Mouse (Mus musculus) stomach, postnatal 0 days (tissue): ENCODE results near the gene Ftl1. TPM values are rescaled to one million over a fixed set of nuclear protein-coding genes. Genes with fewer than 3 reads are reported as not detected.

Experiments
- ATAC-seq: fragments of 200-750 bp; cut with Nextera tagmentation; 2 replicates; pipeline ENCODE4 v1.8.0; 2017; ENCODE audit not compliant: low FRiP score, low TSS enrichment
- DNase-seq: peaks from one replicate; pipeline ENCODE4 v3.0.0-alpha.2; 2016; ENCODE audit warnings: low spot score
- H3K27ac ChIP-seq: fragments of 300-500 bp; sonication (generic); replicated peaks from 2 replicates; pipeline ENCODE4 v1.5.1; 2014; ENCODE audit warnings: mild to moderate bottlenecking, control low read depth
- H3K27me3 ChIP-seq: fragments of 300-500 bp; sonication (generic); 2 replicates; pipeline ENCODE4 v1.6.1; 2014; ENCODE audit warnings: low read length; ENCODE audit not compliant: control insufficient read depth, insufficient read depth
- H3K36me3 ChIP-seq: fragments of 300-500 bp; sonication (generic); 2 replicates; pipeline ENCODE4 v1.6.1; 2014; ENCODE audit warnings: low read length, mixed read lengths; ENCODE audit not compliant: control insufficient read depth, insufficient read depth
- H3K4me1 ChIP-seq: fragments of 300-500 bp; sonication (generic); replicated peaks from 2 replicates; pipeline ENCODE4 v1.6.1; 2014; ENCODE audit warnings: antibody characterized with exemption; ENCODE audit not compliant: control insufficient read depth, insufficient read depth
- H3K4me2 ChIP-seq: fragments of 300-500 bp; sonication (generic); replicated peaks from 2 replicates; pipeline ENCODE4 v1.6.1; 2014; ENCODE audit warnings: low read depth, mild to moderate bottlenecking, control low read depth, moderate library complexity
- H3K4me3 ChIP-seq: fragments of 300-500 bp; sonication (generic); 2 replicates; pipeline ENCODE4 v1.5.1; 2014; ENCODE audit warnings: low read depth, low read length, control low read depth
- H3K9ac ChIP-seq: fragments of 300-500 bp; sonication (generic); 2 replicates; pipeline ENCODE4 v1.6.1; 2014; ENCODE audit warnings: mild to moderate bottlenecking, low read length, control low read depth, mixed read lengths
- H3K9me3 ChIP-seq: fragments of 300-500 bp; sonication (generic); 2 replicates; pipeline ENCODE4 v1.6.1; 2016; ENCODE audit warnings: low read length; ENCODE audit not compliant: control insufficient read depth
- CTCF ChIP-seq: IDR thresholded peaks from 2 replicates; pipeline ENCODE4 v1.5.1; 2016; ENCODE audit warnings: antibody characterized with exemption, low read depth, mild to moderate bottlenecking, moderate library complexity
- EP300 ChIP-seq: optimal IDR thresholded peaks from 2 replicates; pipeline ENCODE3; 2016; ENCODE audit warnings: antibody characterized with exemption
- WGBS: fragments of 180-500 bp; shearing (Covaris S2); extraction: QIAGEN DNeasy Blood & Tissue Kit; methylation state at CpG from one replicate; pipeline ENCODE4 v1.1.7; 2014; 5-methylcytosine and 5-hydroxymethylcytosine counted together
- polyA plus RNA-seq: library from polyadenylated mRNA; unstranded; fragments of >200 nt; fragmentation: Nextera tagmentation; extraction: Ambion mirVana; gene quantifications from 2 replicates; pipeline ENCODE4 v1.2.1, GENCODE M21; 2015

The Ftl1 gene
- polyA plus RNA-seq, 1 experiment from 2014 or later: 3,760 TPM

DNA sequence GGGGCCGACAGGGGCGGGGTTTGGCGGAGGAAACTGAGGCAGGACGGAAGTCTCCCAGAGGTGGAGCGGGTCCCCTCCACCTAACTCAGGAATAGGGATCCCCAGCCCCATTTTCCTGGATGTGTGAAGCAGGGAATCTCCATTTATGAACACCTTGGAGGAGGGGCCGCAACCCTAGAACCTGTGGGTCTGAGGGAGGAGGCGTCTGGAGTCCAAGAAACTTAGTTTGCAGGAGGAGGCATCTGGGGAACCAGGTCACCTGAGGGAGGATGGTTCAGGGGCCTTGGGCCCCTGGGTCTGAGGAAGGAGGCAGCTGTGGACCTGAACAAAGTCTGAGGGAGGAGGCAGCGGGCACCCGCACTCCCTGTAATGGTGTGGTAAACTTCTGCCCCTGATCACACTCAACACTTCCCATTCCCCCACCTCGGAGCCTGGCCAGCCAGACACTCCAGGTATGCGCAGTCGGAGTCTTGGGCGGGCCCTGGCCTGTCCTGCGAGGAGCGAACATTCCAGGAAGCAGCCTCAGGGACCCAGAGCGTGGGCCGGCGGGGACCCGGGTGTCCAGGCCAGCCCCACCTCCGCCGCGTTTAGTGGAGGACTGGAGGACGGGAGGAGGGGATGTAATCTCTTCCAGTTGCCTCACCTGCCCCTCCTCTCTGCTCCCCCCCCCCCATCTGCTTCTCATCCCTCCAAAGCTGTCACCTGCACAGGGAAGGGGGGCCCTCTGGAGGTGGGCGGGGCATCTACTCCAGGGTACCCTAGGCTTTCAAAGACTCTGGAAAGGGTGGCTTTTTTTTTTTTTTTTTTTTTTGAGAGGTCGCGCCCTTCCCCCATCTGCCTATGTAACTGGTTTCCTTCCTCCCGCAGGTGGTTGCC lies 45.6 kb downstream of the Ftl1 start:
- DNase-seq (peak; percentile 43), ATAC-seq (peak; percentile 36; the same call in 1 of the 2 replicates)
- Histone ChIP-seq H3K9ac (peak overlapping the region; percentile 54), H3K36me3 (no peaks in the 10 kb centered on the region), H3K4me2 (peak overlapping the region; percentile 95), H3K4me1 (no peaks in the 10 kb centered on the region), H3K4me3 (peak overlapping the region; percentile 54), H3K27ac (peak overlapping the region; percentile 30), H3K27me3 (no peaks in the 10 kb centered on the region), H3K9me3 (no peaks in the 10 kb centered on the region)
- 3% methylated on average over 25 of the region's 27 CpGs for WGBS
- no peak for TF ChIP-seq CTCF
- no peak for TF ChIP-seq EP300

DNA sequence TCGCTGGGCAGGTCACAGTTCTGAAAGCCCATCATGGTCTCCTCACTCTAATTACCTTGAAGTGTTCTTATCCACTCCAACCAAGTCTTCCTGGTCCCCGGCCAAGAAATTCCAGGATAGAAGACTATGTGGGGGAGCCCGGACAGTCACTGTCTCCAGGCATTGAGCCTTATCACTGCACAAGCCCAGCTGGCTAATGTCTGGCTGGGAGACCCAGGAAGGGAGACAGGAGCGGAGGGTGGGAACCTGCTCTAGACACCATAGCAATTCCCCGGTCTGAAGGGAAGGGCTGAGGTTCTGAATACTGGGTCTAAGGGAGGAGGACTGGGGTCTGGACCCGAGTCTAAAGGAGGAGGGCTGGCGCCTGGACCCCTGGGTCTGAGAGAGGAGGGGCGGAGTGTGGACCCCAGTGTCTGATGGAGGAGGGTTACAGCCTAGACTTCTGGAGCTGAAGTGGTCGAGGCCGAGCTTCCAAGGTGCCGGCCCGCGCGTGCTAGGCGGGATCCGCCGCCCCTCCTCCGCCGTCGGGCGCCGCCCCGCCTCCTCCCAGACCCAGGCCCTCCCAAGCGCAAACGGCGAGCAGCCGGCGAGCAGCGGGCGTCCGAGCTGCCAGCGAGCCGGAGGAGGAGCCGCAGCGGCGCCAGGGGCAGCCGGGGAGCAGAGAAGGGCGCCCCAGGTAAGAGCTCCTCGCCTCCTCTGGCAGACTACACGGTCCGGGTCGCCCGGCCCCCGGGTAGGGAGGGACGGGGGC lies 46.4 kb downstream of the Ftl1 start, which contains the start of gene Ntf5:
Ntf5 (plus strand) TSS at position 583 of the 751 bp plus-strand sequence.
- peak within 1 kb of the TSS; percentile 30 for H3K27ac ChIP-seq
- DNase-seq (peak; percentile 53), ATAC-seq (peak; percentile 49)
- WGBS: 3% methylated on average over 29 of the region's 45 CpGs
- H3K4me3 ChIP-seq: peak within 1 kb of the TSS; percentile 54
- H3K4me2 ChIP-seq: peak within 1 kb of the TSS; percentile 95
- H3K9me3 ChIP-seq: no peaks in the 10 kb centered on the region
- H3K36me3 ChIP-seq: no peaks in the 10 kb centered on the region
- H3K9ac ChIP-seq: peak within 1 kb of the TSS; percentile 54
- no peaks in the 10 kb centered on the region for H3K4me1 ChIP-seq
- TF ChIP-seq EP300 (no peak), CTCF (no peak)
- H3K27me3 ChIP-seq: no peaks in the 10 kb centered on the region

DNA sequence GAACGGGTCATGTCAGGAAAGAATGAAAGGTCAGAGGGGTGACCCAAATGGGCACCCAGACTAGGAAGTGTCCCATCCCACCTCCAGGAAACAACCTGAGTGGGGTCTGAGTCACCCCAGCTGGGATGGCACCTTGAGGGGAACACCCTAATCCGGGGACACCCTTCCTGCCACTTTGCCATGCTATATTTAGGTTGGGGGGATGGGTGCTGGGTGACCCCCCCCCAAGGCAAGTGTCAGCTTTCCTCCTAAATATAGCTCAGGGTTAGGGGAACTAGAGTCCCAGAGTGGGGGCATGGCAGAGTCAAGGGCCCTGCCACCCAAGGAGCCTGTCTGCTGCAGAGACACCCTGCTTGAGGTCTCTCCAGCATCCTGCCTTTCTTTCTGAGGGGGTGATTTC lies 47.3 kb downstream of the Ftl1 start:
- Histone ChIP-seq H3K4me2 (no peak overlapping the region), H3K4me1 (no peaks in the 10 kb centered on the region), H3K36me3 (no peaks in the 10 kb centered on the region), H3K9ac (no peak overlapping the region), H3K27ac (no peak overlapping the region), H3K27me3 (no peaks in the 10 kb centered on the region), H3K4me3 (no peak overlapping the region), H3K9me3 (no peaks in the 10 kb centered on the region)
- 77% methylated on average over 2 of the region's 2 CpGs for WGBS
- DNase-seq (no peak), ATAC-seq (no peak)
- TF ChIP-seq EP300 (no peak), CTCF (no peak)

DNA sequence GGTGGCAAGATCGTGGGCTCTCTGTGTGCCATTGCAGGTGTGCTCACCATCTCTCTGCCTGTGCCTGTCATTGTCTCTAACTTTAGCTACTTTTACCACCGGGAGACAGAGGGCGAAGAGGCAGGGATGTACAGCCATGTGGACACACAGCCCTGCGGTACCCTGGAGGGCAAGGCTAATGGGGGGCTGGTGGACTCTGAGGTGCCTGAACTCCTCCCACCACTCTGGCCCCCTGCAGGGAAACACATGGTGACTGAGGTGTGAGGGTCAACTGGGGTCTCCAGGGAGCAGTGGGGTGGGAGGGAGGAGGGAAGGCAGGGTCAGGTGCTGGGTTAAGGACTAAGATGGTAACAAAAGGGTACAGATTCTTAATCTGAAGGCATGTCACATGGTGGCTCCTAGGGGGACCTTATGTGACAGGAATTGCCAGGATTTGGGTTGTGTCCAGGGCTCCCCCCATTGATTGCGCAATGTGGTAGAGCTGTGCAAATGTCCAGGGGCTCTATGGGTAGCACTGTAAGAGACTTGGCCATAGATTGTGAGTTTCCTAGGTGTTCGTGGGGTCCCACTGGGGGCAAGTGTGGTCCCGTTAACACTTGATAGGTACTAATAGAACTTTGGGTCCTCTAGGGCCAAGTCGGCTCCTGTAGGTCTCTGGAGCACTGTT lies 50.1 kb downstream of the Ftl1 start:
- peaks cover 12% of the 10 kb centered on the region for H3K27me3 ChIP-seq
- no peak overlapping the region for H3K4me2 ChIP-seq
- DNase-seq (no peak), ATAC-seq (no peak)
- H3K36me3 ChIP-seq: no peaks in the 10 kb centered on the region
- H3K27ac ChIP-seq: no peak overlapping the region
- no peaks in the 10 kb centered on the region for H3K9me3 ChIP-seq
- no peak overlapping the region for H3K9ac ChIP-seq
- no peaks in the 10 kb centered on the region; the same call in 1 of the 2 replicates for H3K4me1 ChIP-seq
- 86% methylated on average over 8 of the region's 8 CpGs for WGBS
- no peak overlapping the region for H3K4me3 ChIP-seq
- TF ChIP-seq EP300: no peak
- no peak for TF ChIP-seq CTCF

DNA sequence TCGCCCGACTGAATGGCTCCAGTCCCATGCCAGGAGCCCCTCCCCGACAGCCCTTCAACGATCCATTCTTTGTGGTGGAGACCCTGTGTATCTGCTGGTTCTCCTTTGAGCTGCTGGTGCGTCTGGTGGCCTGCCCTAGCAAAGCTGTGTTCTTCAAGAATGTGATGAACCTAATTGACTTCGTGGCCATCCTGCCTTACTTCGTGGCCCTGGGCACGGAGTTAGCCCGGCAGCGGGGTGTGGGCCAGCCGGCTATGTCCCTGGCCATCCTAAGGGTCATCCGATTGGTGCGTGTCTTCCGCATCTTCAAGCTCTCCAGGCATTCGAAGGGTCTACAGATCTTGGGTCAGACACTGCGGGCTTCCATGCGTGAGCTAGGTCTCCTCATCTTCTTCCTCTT lies 50.7 kb downstream of the Ftl1 start:
- Histone ChIP-seq H3K36me3 (no peaks in the 10 kb centered on the region), H3K27ac (no peak overlapping the region), H3K9ac (no peak overlapping the region), H3K4me1 (no peaks in the 10 kb centered on the region; the same call in 1 of the 2 replicates), H3K27me3 (peaks cover 12% of the 10 kb centered on the region), H3K4me2 (no peak overlapping the region), H3K4me3 (no peak overlapping the region), H3K9me3 (no peaks in the 10 kb centered on the region)
- TF ChIP-seq EP300: no peak
- no peak for TF ChIP-seq CTCF
- DNase-seq (no peak), ATAC-seq (no peak)
- 88% methylated on average over 17 of the region's 17 CpGs for WGBS
